Mouse (Mus musculus) lung, embryonic 16.5 days (tissue): ENCODE data around the gene Dnaja3. TPM values are rescaled to one million over a fixed set of nuclear protein-coding genes. Genes with fewer than 3 reads are reported as not detected.

ENCODE experiments used
- ATAC-seq: fragments of 200-750 bp; cut with Nextera tagmentation; 2 replicates; pipeline ENCODE4 v1.8.0; 2017; ENCODE audit warnings: low read depth, mild to moderate bottlenecking, moderate library complexity
- H3K27ac ChIP-seq: fragments of 300-500 bp; sonication (generic); 2 replicates; pipeline ENCODE4 v1.5.1; 2014; ENCODE audit warnings: mild to moderate bottlenecking, control low read depth, low read length
- H3K27me3 ChIP-seq: fragments of 300-500 bp; sonication (generic); 2 replicates; pipeline ENCODE4 v1.6.1; 2014; ENCODE audit warnings: low read depth, low read length, mixed read lengths; ENCODE audit not compliant: control insufficient read depth, insufficient read depth
- H3K36me3 ChIP-seq: fragments of 300-500 bp; sonication (generic); 2 replicates; pipeline ENCODE4 v1.6.1; 2014; ENCODE audit warnings: low read length; ENCODE audit not compliant: control insufficient read depth, insufficient read depth
- H3K4me1 ChIP-seq: fragments of 300-500 bp; sonication (generic); replicated peaks from 2 replicates; pipeline ENCODE4 v1.6.1; 2014; ENCODE audit warnings: low read length, mixed read lengths; ENCODE audit not compliant: control insufficient read depth, insufficient read depth
- H3K4me2 ChIP-seq: fragments of 300-500 bp; sonication (generic); 2 replicates; pipeline ENCODE4 v1.6.1; 2014; ENCODE audit warnings: low read depth, low read length, control low read depth
- H3K4me3 ChIP-seq: fragments of 300-500 bp; sonication (generic); 2 replicates; pipeline ENCODE4 v1.5.1; 2014; ENCODE audit warnings: mild to moderate bottlenecking, low read length, control low read depth
- H3K9ac ChIP-seq: fragments of 300-500 bp; sonication (generic); 2 replicates; pipeline ENCODE4 v1.6.1; 2014; ENCODE audit warnings: low read length, control low read depth
- H3K9me3 ChIP-seq: fragments of 300-500 bp; sonication (generic); 2 replicates; pipeline ENCODE4 v1.6.1; 2016; ENCODE audit warnings: low read length; ENCODE audit not compliant: control insufficient read depth
- WGBS: fragments of 180-500 bp; shearing (Covaris S2); extraction: QIAGEN DNeasy Blood & Tissue Kit; methylation state at CpG from one replicate; pipeline ENCODE4 v1.1.7; 2014; 5-methylcytosine and 5-hydroxymethylcytosine counted together
- polyA plus RNA-seq: library from polyadenylated mRNA; unstranded; fragments of >200 nt; fragmentation: Nextera tagmentation; extraction: Ambion mirVana; gene quantifications from 2 replicates; pipeline ENCODE4 v1.2.1, GENCODE M21; 2015

Dnaja3 gene
- polyA plus RNA-seq, 1 experiment from 2014 or later, result 61.3 TPM

GRCm38 (mm10) chr16:4605514-4606131, 34.2 kb upstream of the Dnaja3 start:
- peak overlapping the region; percentile 20; the same call in 1 of the 2 replicates for H3K9ac ChIP-seq
- WGBS, result 63% methylated on average over 11 of the region's 13 CpGs
- ATAC-seq, result no peak

GRCm38 (mm10) chr16:4606431-4607084, 33.2 kb upstream of the Dnaja3 start:
- 12% methylated on average over 5 of the region's 5 CpGs for WGBS
- Histone ChIP-seq H3K9ac (no peak overlapping the region), H3K4me3 (no peak overlapping the region), H3K36me3 (peaks cover 4% of the 10 kb centered on the region; the same call in 1 of the 2 replicates), H3K4me2 (no peak overlapping the region), H3K27me3 (no peaks in the 10 kb centered on the region), H3K4me1 (peaks cover 66% of the 10 kb centered on the region), H3K9me3 (no peaks in the 10 kb centered on the region), H3K27ac (peak overlapping the region; percentile 44)
- peak; percentile 14 for ATAC-seq

More at GRCm38 (mm10) chr16:4605514-4606131, 34.2 kb upstream of the Dnaja3 start:
- Histone ChIP-seq H3K9me3 (no peaks in the 10 kb centered on the region), H3K27ac (peak overlapping the region; percentile 44), H3K4me1 (peaks cover 69% of the 10 kb centered on the region), H3K36me3 (peaks cover 2% of the 10 kb centered on the region; the same call in 1 of the 2 replicates), H3K4me2 (no peak overlapping the region), H3K4me3 (no peak overlapping the region), H3K27me3 (no peaks in the 10 kb centered on the region)

- WGBS, result 47% methylated on average over 9 of the region's 9 CpGs
- H3K4me3 ChIP-seq, result no peak overlapping the region
- no peaks in the 10 kb centered on the region for H3K27me3 ChIP-seq
- H3K27ac ChIP-seq, result peak overlapping the region; percentile 50; the same call in 1 of the 2 replicates
- no peak overlapping the region for H3K4me2 ChIP-seq
- H3K4me1 ChIP-seq, result peaks cover 54% of the 10 kb centered on the region
- H3K9ac ChIP-seq, result no peak overlapping the region
- H3K9me3 ChIP-seq, result no peaks in the 10 kb centered on the region
- ATAC-seq, result peak; percentile 51
- H3K36me3 ChIP-seq, result peaks cover 10% of the 10 kb centered on the region
Observed at GRCm38 (mm10) chr16:4607818-4608531, 31.8 kb upstream of the Dnaja3 start.

GRCm38 (mm10) chr16:4608532-4609059, 31.2 kb upstream of the Dnaja3 start:
- Histone ChIP-seq H3K27me3 (no peaks in the 10 kb centered on the region), H3K4me3 (no peak overlapping the region), H3K36me3 (peaks cover 14% of the 10 kb centered on the region), H3K9ac (no peak overlapping the region), H3K4me2 (no peak overlapping the region), H3K4me1 (peaks cover 48% of the 10 kb centered on the region), H3K27ac (0 out of 2 replicates have a peak overlapping the region, but pooled peaks have one; percentile 7), H3K9me3 (no peaks in the 10 kb centered on the region)
- 69% methylated on average over 19 of the region's 19 CpGs for WGBS
- ATAC-seq, result peak; percentile 9; the same call in 1 of the 2 replicates

- no peaks in the 10 kb centered on the region for H3K27me3 ChIP-seq
- no peak overlapping the region for H3K4me2 ChIP-seq
- H3K36me3 ChIP-seq, result peaks cover 24% of the 10 kb centered on the region
- no peaks in the 10 kb centered on the region for H3K9me3 ChIP-seq
- H3K9ac ChIP-seq, result no peak overlapping the region
- no peak for ATAC-seq
- 80% methylated on average over 5 of the region's 5 CpGs for WGBS
- no peak overlapping the region for H3K27ac ChIP-seq
- H3K4me3 ChIP-seq, result no peak overlapping the region
- H3K4me1 ChIP-seq, result peaks cover 22% of the 10 kb centered on the region
Observed at GRCm38 (mm10) chr16:4611193-4611592, 28.6 kb upstream of the Dnaja3 start.

- H3K36me3 ChIP-seq, result peaks cover 25% of the 10 kb centered on the region
- H3K27me3 ChIP-seq, result no peaks in the 10 kb centered on the region
- no peaks in the 10 kb centered on the region for H3K9me3 ChIP-seq
- H3K27ac ChIP-seq, result no peak overlapping the region
- no peak for ATAC-seq
- no peak overlapping the region for H3K4me3 ChIP-seq
- H3K4me2 ChIP-seq, result no peak overlapping the region
- WGBS, result 87% methylated on average over 7 of the region's 7 CpGs
- H3K4me1 ChIP-seq, result peaks cover 17% of the 10 kb centered on the region
- no peak overlapping the region for H3K9ac ChIP-seq
Observed at GRCm38 (mm10) chr16:4611676-4612075, 28.1 kb upstream of the Dnaja3 start.

GRCm38 (mm10) chr16:4613736-4614135, 26.1 kb upstream of the Dnaja3 start:
- Histone ChIP-seq H3K9ac (no peak overlapping the region), H3K36me3 (peaks cover 30% of the 10 kb centered on the region)

GRCm38 (mm10) chr16:4614639-4615038, 25.1 kb upstream of the Dnaja3 start:
- no peak overlapping the region for H3K9ac ChIP-seq
- H3K4me3 ChIP-seq, result no peak overlapping the region
- no peak for ATAC-seq
- WGBS, result 87% methylated on average over 3 of the region's 3 CpGs
- peaks cover 30% of the 10 kb centered on the region for H3K36me3 ChIP-seq
- no peaks in the 10 kb centered on the region for H3K9me3 ChIP-seq
- no peaks in the 10 kb centered on the region for H3K27me3 ChIP-seq
- no peaks in the 10 kb centered on the region for H3K4me1 ChIP-seq
- no peak overlapping the region for H3K4me2 ChIP-seq
- H3K27ac ChIP-seq, result no peak overlapping the region

More at GRCm38 (mm10) chr16:4613736-4614135, 26.1 kb upstream of the Dnaja3 start:
- 87% methylated on average over 9 of the region's 9 CpGs for WGBS
- ATAC-seq, result no peak
- Histone ChIP-seq H3K4me2 (no peak overlapping the region), H3K27me3 (no peaks in the 10 kb centered on the region), H3K4me3 (no peak overlapping the region), H3K27ac (no peak overlapping the region), H3K9me3 (no peaks in the 10 kb centered on the region), H3K4me1 (no peaks in the 10 kb centered on the region; the same call in 1 of the 2 replicates)

GRCm38 (mm10) chr16:4615297-4615696, 24.5 kb upstream of the Dnaja3 start:
- Histone ChIP-seq H3K27ac (no peak overlapping the region), H3K4me1 (no peaks in the 10 kb centered on the region), H3K36me3 (peaks cover 28% of the 10 kb centered on the region), H3K9ac (no peak overlapping the region), H3K4me2 (no peak overlapping the region), H3K27me3 (no peaks in the 10 kb centered on the region), H3K9me3 (no peaks in the 10 kb centered on the region), H3K4me3 (no peak overlapping the region)
- no peak for ATAC-seq
- WGBS, result 77% methylated on average over 1 of the region's 1 CpGs
